Mouse (Mus musculus): ENCODE measurements around the gene Polr3c.

- TF ChIP-seq GATA1 (IDR thresholded peaks at IDR 0.05; ENCODE audit: borderline replicate concordance, low read length) = no peak
- TF ChIP-seq FLI1 (IDR thresholded peaks at IDR 0.05; ENCODE audit: low read length) = no peak
These were observed 28.3 kb downstream of the Polr3c start for GRCm38 (mm10) chr3:96698993-96699690.

Measured in megakaryocyte, embryonic 14.5 days (primary cell).